Mouse (Mus musculus) lung, embryonic 16.5 days (tissue): Measurements from ENCODE around the gene Myzap. TPM values are rescaled to one million over a fixed set of nuclear protein-coding genes. Genes with fewer than 3 reads are reported as not detected.
"Not testable (repeated sequence)": the region's sequence is repeated elsewhere in the genome, so short reads cannot be mapped to it uniquely, and the experiment has no call there.

Experiments used
- ATAC-seq: fragments of 200-750 bp; cut with Nextera tagmentation; 2 replicates; pipeline ENCODE4 v1.8.0; 2017; ENCODE audit warnings: low read depth, mild to moderate bottlenecking, moderate library complexity
- H3K27ac ChIP-seq: fragments of 300-500 bp; sonication (generic); 2 replicates; pipeline ENCODE4 v1.5.1; 2014; ENCODE audit warnings: mild to moderate bottlenecking, control low read depth, low read length
- H3K27me3 ChIP-seq: fragments of 300-500 bp; sonication (generic); 2 replicates; pipeline ENCODE4 v1.6.1; 2014; ENCODE audit warnings: low read depth, low read length, mixed read lengths; ENCODE audit not compliant: control insufficient read depth, insufficient read depth
- H3K36me3 ChIP-seq: fragments of 300-500 bp; sonication (generic); 2 replicates; pipeline ENCODE4 v1.6.1; 2014; ENCODE audit warnings: low read length; ENCODE audit not compliant: control insufficient read depth, insufficient read depth
- H3K4me1 ChIP-seq: fragments of 300-500 bp; sonication (generic); replicated peaks from 2 replicates; pipeline ENCODE4 v1.6.1; 2014; ENCODE audit warnings: low read length, mixed read lengths; ENCODE audit not compliant: control insufficient read depth, insufficient read depth
- H3K4me2 ChIP-seq: fragments of 300-500 bp; sonication (generic); 2 replicates; pipeline ENCODE4 v1.6.1; 2014; ENCODE audit warnings: low read depth, low read length, control low read depth
- H3K4me3 ChIP-seq: fragments of 300-500 bp; sonication (generic); 2 replicates; pipeline ENCODE4 v1.5.1; 2014; ENCODE audit warnings: mild to moderate bottlenecking, low read length, control low read depth
- H3K9ac ChIP-seq: fragments of 300-500 bp; sonication (generic); 2 replicates; pipeline ENCODE4 v1.6.1; 2014; ENCODE audit warnings: low read length, control low read depth
- H3K9me3 ChIP-seq: fragments of 300-500 bp; sonication (generic); 2 replicates; pipeline ENCODE4 v1.6.1; 2016; ENCODE audit warnings: low read length; ENCODE audit not compliant: control insufficient read depth
- WGBS: fragments of 180-500 bp; shearing (Covaris S2); extraction: QIAGEN DNeasy Blood & Tissue Kit; methylation state at CpG from one replicate; pipeline ENCODE4 v1.1.7; 2014; 5-methylcytosine and 5-hydroxymethylcytosine counted together
- polyA plus RNA-seq: library from polyadenylated mRNA; unstranded; fragments of >200 nt; fragmentation: Nextera tagmentation; extraction: Ambion mirVana; gene quantifications from 2 replicates; pipeline ENCODE4 v1.2.1, GENCODE M21; 2015

The Myzap gene
- polyA plus RNA-seq, 1 experiment from 2014 or later, result 66.7 TPM

DNA sequence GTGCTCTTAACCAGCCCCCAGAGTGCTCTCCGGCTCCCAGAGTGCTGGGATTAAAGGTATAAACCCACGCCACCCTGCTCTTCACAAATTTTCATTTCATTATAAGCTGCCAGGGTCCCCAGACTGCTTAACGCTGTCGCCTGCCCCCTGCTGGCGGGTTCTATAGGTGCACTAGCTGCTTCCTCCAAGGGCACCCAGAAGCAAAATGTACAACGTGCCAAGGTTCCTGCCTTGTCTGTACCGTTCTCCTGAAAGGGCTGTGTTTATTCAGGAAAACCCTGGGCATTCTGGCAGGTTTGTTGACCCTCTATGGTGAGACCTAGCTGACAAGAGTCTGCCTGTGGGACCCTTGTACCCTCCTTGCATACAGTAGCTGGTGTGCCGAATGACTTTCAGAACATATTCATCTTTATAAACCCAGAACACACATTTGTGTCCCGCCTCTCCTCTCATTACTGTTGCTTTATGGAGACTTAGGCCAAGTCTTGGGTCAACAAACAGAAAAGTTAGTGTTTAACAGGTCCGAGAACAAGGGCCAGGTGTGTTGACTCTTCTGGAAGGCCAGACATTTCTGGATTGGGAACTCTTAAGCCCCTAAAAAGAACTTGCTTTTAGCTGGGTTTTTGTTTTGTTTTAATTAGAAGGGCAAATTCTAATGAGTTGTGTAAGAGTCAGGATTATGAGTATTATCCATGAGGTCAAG lies 32.8 kb upstream of the Myzap start:
- peaks cover 2% of the 10 kb centered on the region; the same call in 1 of the 2 replicates for H3K36me3 ChIP-seq
- peak; percentile 46 for ATAC-seq
- H3K4me1 ChIP-seq, result peaks cover 7% of the 10 kb centered on the region; the same call in 1 of the 2 replicates
- no peak overlapping the region for H3K9ac ChIP-seq
- no peaks in the 10 kb centered on the region for H3K27me3 ChIP-seq
- no peak overlapping the region for H3K4me2 ChIP-seq
- WGBS, result 31% methylated on average over 10 of the region's 10 CpGs
- H3K4me3 ChIP-seq, result no peak overlapping the region
- H3K9me3 ChIP-seq, result no peaks in the 10 kb centered on the region
- peak overlapping the region; percentile 50 for H3K27ac ChIP-seq

- Histone ChIP-seq H3K4me3 (no peak overlapping the region), H3K27ac (peak overlapping the region; percentile 32; the same call in 1 of the 2 replicates), H3K9ac (no peak overlapping the region), H3K4me2 (no peak overlapping the region), H3K4me1 (peaks cover 7% of the 10 kb centered on the region; the same call in 1 of the 2 replicates), H3K9me3 (no peaks in the 10 kb centered on the region), H3K36me3 (no peaks in the 10 kb centered on the region; the same call in 1 of the 2 replicates), H3K27me3 (no peaks in the 10 kb centered on the region)
- 29% methylated on average over 4 of the region's 4 CpGs for WGBS
- ATAC-seq, result peak; percentile 62
These were observed 31.9 kb upstream of the Myzap start for GRCm38 (mm10) chr9:71623871-71624569.

DNA sequence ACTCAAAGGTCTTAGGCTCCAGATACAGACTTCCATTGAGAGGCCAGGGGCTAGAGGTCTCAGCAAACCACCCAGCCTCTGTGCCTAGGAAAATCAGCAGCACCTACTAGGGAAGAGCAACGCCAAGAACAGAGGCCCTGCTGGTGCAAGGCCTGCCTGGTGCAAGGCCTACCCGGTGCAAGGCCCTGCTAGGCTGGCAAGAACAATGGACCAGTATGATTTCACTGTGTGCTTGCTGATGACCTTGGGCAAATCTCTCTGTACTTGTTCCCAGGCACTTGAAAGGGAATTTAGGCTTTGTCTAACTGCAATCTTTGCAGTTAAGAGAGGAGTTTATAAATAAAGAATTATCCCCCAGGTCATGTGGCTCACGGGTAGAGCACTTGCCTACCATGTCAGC lies 30.4 kb upstream of the Myzap start:
- Histone ChIP-seq H3K4me3 (no peak overlapping the region), H3K4me2 (no peak overlapping the region), H3K36me3 (no peaks in the 10 kb centered on the region), H3K9me3 (no peaks in the 10 kb centered on the region), H3K9ac (no peak overlapping the region), H3K4me1 (peaks cover 7% of the 10 kb centered on the region; the same call in 1 of the 2 replicates), H3K27me3 (no peaks in the 10 kb centered on the region), H3K27ac (no peak overlapping the region)
- WGBS, result 50% methylated on average over 3 of the region's 3 CpGs
- no peak for ATAC-seq

DNA sequence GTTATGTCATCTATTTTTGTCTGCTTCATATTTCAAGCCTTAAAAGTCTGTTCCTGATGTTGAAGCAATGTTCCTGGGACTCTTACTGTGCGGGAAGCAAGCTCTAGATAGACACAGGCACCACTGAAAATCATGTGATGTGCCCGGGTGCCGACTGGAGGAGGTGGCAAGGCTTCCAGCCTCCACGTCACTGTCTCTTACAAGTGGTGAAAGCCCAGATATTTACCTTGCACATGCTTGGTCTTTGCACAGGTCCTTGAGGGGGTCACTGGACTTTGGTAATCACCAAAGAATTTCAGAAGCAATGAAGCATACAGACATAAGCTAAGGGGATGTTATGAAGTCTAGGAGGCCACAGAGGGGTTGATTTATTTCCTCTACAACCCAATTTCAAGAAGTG lies 29.8 kb upstream of the Myzap start:
- Histone ChIP-seq H3K4me3 (no peak overlapping the region), H3K9ac (no peak overlapping the region), H3K27ac (no peak overlapping the region), H3K27me3 (no peaks in the 10 kb centered on the region), H3K36me3 (no peaks in the 10 kb centered on the region), H3K4me1 (peaks cover 7% of the 10 kb centered on the region; the same call in 1 of the 2 replicates), H3K9me3 (no peaks in the 10 kb centered on the region), H3K4me2 (no peak overlapping the region)
- ATAC-seq, result no peak
- 58% methylated on average over 4 of the region's 4 CpGs for WGBS

- H3K9ac ChIP-seq, ATAC-seq, H3K4me1 ChIP-seq, H3K27me3 ChIP-seq, H3K4me2 ChIP-seq, H3K9me3 ChIP-seq, H3K4me3 ChIP-seq, H3K27ac ChIP-seq, H3K36me3 ChIP-seq: not testable (repeated sequence)
- 83% methylated on average over 5 of the region's 5 CpGs for WGBS
These were observed 28.0 kb upstream of the Myzap start for GRCm38 (mm10) chr9:71620116-71620515.

DNA sequence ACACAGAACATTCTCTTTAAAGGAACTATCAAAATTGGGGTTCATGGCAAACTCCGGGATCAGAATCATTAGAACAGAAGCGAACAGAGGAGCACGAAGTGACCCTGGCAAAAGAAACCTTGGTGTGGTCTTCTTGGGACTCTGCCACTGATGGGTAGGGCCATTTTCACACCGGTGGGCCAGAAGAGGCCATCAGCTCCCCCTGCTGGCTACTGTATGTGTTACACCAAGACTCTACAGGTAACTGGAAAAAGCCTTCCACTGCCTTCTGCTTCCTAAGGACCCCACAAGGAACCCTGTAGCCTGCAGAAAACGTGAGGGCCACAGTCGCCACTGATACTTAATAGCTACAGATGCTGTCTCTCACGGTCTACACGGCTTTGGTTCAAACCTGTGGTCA lies 25.2 kb upstream of the Myzap start:
- no peak for ATAC-seq
- no peak overlapping the region for H3K9ac ChIP-seq
- no peak overlapping the region for H3K27ac ChIP-seq
- H3K9me3 ChIP-seq, result no peaks in the 10 kb centered on the region
- no peak overlapping the region for H3K4me3 ChIP-seq
- WGBS, result 52% methylated on average over 8 of the region's 8 CpGs
- H3K36me3 ChIP-seq, result no peaks in the 10 kb centered on the region
- 0 out of 2 replicates have a peak, but pooled peaks cover 4% of the 10 kb centered on the region for H3K4me1 ChIP-seq
- no peaks in the 10 kb centered on the region for H3K27me3 ChIP-seq
- H3K4me2 ChIP-seq, result no peak overlapping the region

DNA sequence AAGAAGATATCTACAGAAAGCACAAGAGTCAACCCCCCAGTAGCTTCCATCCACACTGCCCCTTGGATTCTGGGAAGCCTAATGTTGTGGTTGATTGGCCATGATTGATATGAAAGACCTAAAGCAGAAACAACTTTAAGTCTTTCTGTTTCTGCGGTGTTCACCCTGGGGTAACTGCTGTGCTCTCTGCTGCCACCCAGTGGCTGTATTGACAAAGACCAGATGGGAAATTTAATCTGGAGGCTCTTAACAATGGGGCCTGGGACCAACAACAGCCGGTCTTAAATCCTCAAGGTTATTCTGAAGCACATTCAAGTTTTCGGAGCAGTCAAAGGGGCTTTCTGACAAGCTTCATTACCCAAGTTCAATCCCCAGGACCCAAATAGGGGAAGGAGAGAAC lies 24.0 kb upstream of the Myzap start:
- Histone ChIP-seq H3K4me1 (0 out of 2 replicates have a peak, but pooled peaks cover 4% of the 10 kb centered on the region), H3K4me2 (no peak overlapping the region), H3K27me3 (no peaks in the 10 kb centered on the region), H3K9me3 (no peaks in the 10 kb centered on the region), H3K4me3 (no peak overlapping the region), H3K9ac (no peak overlapping the region), H3K36me3 (no peaks in the 10 kb centered on the region), H3K27ac (no peak overlapping the region)
- WGBS, result 9% methylated on average over 3 of the region's 3 CpGs
- peak; percentile 73 for ATAC-seq

- Histone ChIP-seq H3K4me3 (no peak overlapping the region), H3K27me3 (no peaks in the 10 kb centered on the region), H3K27ac (no peak overlapping the region), H3K9ac (no peak overlapping the region), H3K36me3 (no peaks in the 10 kb centered on the region), H3K9me3 (no peaks in the 10 kb centered on the region), H3K4me2 (no peak overlapping the region), H3K4me1 (peaks cover 6% of the 10 kb centered on the region)
- WGBS, result 14% methylated on average over 2 of the region's 2 CpGs
- no peak for ATAC-seq
These were observed 22.5 kb upstream of the Myzap start for GRCm38 (mm10) chr9:71614643-71615042.

DNA sequence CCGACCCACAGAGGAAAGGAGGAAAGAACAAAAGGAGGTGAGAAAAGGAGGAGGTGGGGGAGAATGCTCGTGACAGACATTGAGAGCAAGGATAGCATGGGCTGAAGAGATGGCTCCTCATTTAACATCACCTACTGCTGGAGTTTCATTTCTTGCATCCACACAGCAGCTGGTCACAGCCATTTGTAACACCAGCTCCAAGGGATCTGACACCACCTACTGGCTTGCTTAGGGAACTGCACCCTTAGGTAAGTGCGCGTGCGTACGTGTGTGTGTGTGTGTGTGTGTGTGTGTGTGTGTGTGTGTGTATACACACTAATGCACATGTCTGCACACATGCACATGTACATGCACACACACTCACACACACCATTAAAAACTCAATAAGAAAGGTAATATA lies 20.8 kb upstream of the Myzap start:
- no peak overlapping the region for H3K9ac ChIP-seq
- WGBS, result 71% methylated on average over 6 of the region's 6 CpGs
- no peak overlapping the region for H3K4me3 ChIP-seq
- no peak for ATAC-seq
- H3K4me1 ChIP-seq, result peaks cover 14% of the 10 kb centered on the region
- no peak overlapping the region for H3K4me2 ChIP-seq
- no peaks in the 10 kb centered on the region for H3K27me3 ChIP-seq
- H3K9me3 ChIP-seq, result no peaks in the 10 kb centered on the region
- no peak overlapping the region for H3K27ac ChIP-seq
- no peaks in the 10 kb centered on the region for H3K36me3 ChIP-seq
